Mouse (Mus musculus) liver, embryonic 16.5 days (tissue): ENCODE data around the gene Phf21a. TPM values are rescaled to one million over a fixed set of nuclear protein-coding genes. Genes with fewer than 3 reads are reported as not detected.

Experiments used
- ATAC-seq: fragments of 200-750 bp; cut with Nextera tagmentation; 2 replicates; pipeline ENCODE4 v1.8.0; 2017; ENCODE audit warnings: low read depth, mild to moderate bottlenecking, moderate number of reproducible peaks, moderate library complexity
- H3K27ac ChIP-seq: fragments of 300-500 bp; sonication (generic); 2 replicates; pipeline ENCODE4 v1.5.1; 2014; ENCODE audit warnings: mild to moderate bottlenecking, low read length
- H3K27me3 ChIP-seq: fragments of 300-500 bp; sonication (generic); 2 replicates; pipeline ENCODE4 v1.6.1; 2014; ENCODE audit warnings: low read depth, low read length, mixed read lengths; ENCODE audit not compliant: control insufficient read depth, insufficient read depth
- H3K36me3 ChIP-seq: fragments of 300-500 bp; sonication (generic); 2 replicates; pipeline ENCODE4 v1.6.1; 2014; ENCODE audit warnings: mild to moderate bottlenecking; ENCODE audit not compliant: control insufficient read depth, insufficient read depth
- H3K4me1 ChIP-seq: fragments of 300-500 bp; sonication (generic); 2 replicates; pipeline ENCODE4 v1.6.1; 2014; ENCODE audit warnings: low read depth, low read length, mixed read lengths; ENCODE audit not compliant: control insufficient read depth
- H3K4me2 ChIP-seq: fragments of 300-500 bp; sonication (generic); 2 replicates; pipeline ENCODE4 v1.6.1; 2014; ENCODE audit warnings: low read depth, low read length, mixed read lengths
- H3K4me3 ChIP-seq: fragments of 300-500 bp; sonication (generic); 2 replicates; pipeline ENCODE4 v1.5.1; 2014; ENCODE audit warnings: low read depth, mild to moderate bottlenecking, low read length
- H3K9ac ChIP-seq: fragments of 300-500 bp; sonication (generic); 2 replicates; pipeline ENCODE4 v1.6.1; 2014; ENCODE audit warnings: low read depth, low read length
- H3K9me3 ChIP-seq: fragments of 300-500 bp; sonication (generic); replicated peaks from 2 replicates; pipeline ENCODE4 v1.6.1; 2016; ENCODE audit warnings: low read length; ENCODE audit not compliant: control insufficient read depth
- WGBS: fragments of 180-500 bp; shearing (Covaris S2); extraction: QIAGEN DNeasy Blood & Tissue Kit; methylation state at CpG from one replicate; pipeline ENCODE4 v1.1.7; 2014; ENCODE audit not compliant: insufficient replicate concordance; 5-methylcytosine and 5-hydroxymethylcytosine counted together
- polyA plus RNA-seq: library from polyadenylated mRNA; unstranded; fragments of >200 nt; fragmentation: Nextera tagmentation; extraction: Ambion mirVana; gene quantifications from 2 replicates; pipeline ENCODE4 v1.2.1, GENCODE M21; 2015

The Phf21a gene
- polyA plus RNA-seq, 1 experiment from 2014 or later: 2.8 TPM

- Histone ChIP-seq H3K4me2 (peak overlapping the region; percentile 72), H3K9ac (no peak overlapping the region), H3K36me3 (no peaks in the 10 kb centered on the region), H3K27ac (no peak overlapping the region), H3K9me3 (no peaks in the 10 kb centered on the region), H3K27me3 (peaks cover 47% of the 10 kb centered on the region), H3K4me3 (peak overlapping the region; percentile 58), H3K4me1 (peaks cover 15% of the 10 kb centered on the region)
- whole genome bisulfite sequencing: under 1% methylated on average over 29 of the region's 29 CpGs
- peak; percentile 39; the same call in 1 of the 2 replicates for ATAC-seq
Observed at GRCm38 (mm10) chr2:92058469-92058868, 34.4 kb upstream of the Phf21a start.

- Histone ChIP-seq H3K27ac (no peak overlapping the region), H3K4me3 (peak overlapping the region; percentile 58), H3K4me2 (peak overlapping the region; percentile 72), H3K27me3 (peaks cover 47% of the 10 kb centered on the region), H3K4me1 (peaks cover 15% of the 10 kb centered on the region), H3K9ac (no peak overlapping the region), H3K36me3 (no peaks in the 10 kb centered on the region), H3K9me3 (no peaks in the 10 kb centered on the region)
- WGBS: 2% methylated on average over 11 of the region's 11 CpGs
- no peak for ATAC-seq
Observed at GRCm38 (mm10) chr2:92058936-92059335, 34.0 kb upstream of the Phf21a start.

DNA sequence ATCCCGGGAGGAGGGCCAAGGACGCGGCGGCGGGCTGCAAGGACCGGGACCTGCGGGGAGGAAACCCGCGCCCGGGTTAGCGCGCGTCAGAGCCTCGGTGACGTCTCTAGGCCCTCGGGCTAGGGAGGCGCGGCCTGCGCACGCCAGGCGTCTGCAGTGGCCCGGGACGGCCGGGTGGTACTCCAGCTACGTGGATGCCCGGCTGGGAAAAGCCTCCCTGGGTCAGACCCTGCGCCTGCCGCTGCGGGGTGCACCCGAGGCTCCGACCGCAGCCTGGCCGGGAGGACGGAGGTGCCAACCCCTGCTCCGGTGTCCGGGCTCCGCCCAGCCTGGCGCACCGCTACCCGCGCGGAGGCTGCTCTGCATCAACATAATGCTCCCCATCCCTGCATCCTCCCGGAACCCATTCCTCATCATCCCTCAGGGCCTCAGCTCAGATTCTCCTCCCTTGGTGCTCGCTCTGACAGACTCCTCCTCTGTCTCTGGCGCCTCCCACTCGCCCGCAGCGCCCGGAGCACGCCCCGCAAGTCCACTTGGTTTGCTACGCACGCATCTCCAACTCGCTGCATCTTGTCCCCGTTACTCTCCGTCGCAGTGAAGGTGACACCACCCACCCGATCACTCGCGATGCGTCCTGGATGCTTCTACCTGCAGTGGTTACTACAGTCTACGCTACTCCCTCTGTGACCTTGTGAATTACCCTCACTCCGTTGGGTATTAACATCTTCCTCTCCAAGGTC, 33.3 kb upstream of the Phf21a start:
- under 1% methylated on average over 63 of the region's 63 CpGs for WGBS
- H3K4me1 ChIP-seq: peaks cover 15% of the 10 kb centered on the region
- H3K9ac ChIP-seq: peak overlapping the region; percentile 24; the same call in 1 of the 2 replicates
- H3K36me3 ChIP-seq: no peaks in the 10 kb centered on the region
- no peaks in the 10 kb centered on the region for H3K9me3 ChIP-seq
- no peak for ATAC-seq
- H3K27me3 ChIP-seq: peaks cover 40% of the 10 kb centered on the region
- peak overlapping the region; percentile 72 for H3K4me2 ChIP-seq
- peak overlapping the region; percentile 58 for H3K4me3 ChIP-seq
- no peak overlapping the region for H3K27ac ChIP-seq

DNA sequence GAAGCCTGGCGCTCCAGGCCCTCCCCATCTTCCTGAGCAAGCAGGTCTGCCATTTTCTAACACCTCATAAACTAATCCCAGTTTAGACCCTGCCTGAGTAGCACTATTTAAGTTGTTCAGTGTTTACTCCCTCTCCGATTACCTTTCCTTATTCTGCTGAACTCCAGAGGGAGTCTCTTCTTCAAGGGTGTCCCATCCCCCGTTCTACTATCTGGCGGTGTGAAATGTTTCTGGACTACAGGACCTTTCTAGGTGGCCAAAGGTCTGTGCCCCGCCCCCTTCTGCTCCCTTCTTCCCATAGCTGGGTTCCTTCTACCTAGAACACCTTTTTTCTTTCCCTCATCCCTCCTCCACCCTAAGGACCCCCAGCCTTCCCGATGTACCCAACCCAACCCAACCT, 32.6 kb upstream of the Phf21a start:
- no peak overlapping the region for H3K27ac ChIP-seq
- 16% methylated on average over 6 of the region's 6 CpGs for WGBS
- H3K4me2 ChIP-seq: no peak overlapping the region
- peak overlapping the region; percentile 58; the same call in 1 of the 2 replicates for H3K4me3 ChIP-seq
- H3K9me3 ChIP-seq: no peaks in the 10 kb centered on the region
- ATAC-seq: no peak
- H3K4me1 ChIP-seq: peaks cover 13% of the 10 kb centered on the region
- no peak overlapping the region for H3K9ac ChIP-seq
- no peaks in the 10 kb centered on the region for H3K36me3 ChIP-seq
- H3K27me3 ChIP-seq: peaks cover 35% of the 10 kb centered on the region

- Histone ChIP-seq H3K27me3 (peaks cover 34% of the 10 kb centered on the region), H3K36me3 (no peaks in the 10 kb centered on the region), H3K9ac (no peak overlapping the region), H3K27ac (no peak overlapping the region), H3K9me3 (no peaks in the 10 kb centered on the region), H3K4me2 (no peak overlapping the region), H3K4me3 (no peak overlapping the region), H3K4me1 (peaks cover 8% of the 10 kb centered on the region)
- no peak for ATAC-seq
- 61% methylated on average over 5 of the region's 5 CpGs for WGBS
Observed at GRCm38 (mm10) chr2:92061337-92061736, 31.6 kb upstream of the Phf21a start.

GRCm38 (mm10) chr2:92063106-92063505, 29.8 kb upstream of the Phf21a start:
- peaks cover 30% of the 10 kb centered on the region for H3K27me3 ChIP-seq
- no peak overlapping the region for H3K4me2 ChIP-seq
- 58% methylated on average over 5 of the region's 5 CpGs for WGBS
- H3K4me3 ChIP-seq: no peak overlapping the region
- H3K36me3 ChIP-seq: no peaks in the 10 kb centered on the region
- H3K9me3 ChIP-seq: no peaks in the 10 kb centered on the region
- H3K9ac ChIP-seq: no peak overlapping the region
- H3K4me1 ChIP-seq: peaks cover 8% of the 10 kb centered on the region
- H3K27ac ChIP-seq: no peak overlapping the region
- ATAC-seq: no peak

GRCm38 (mm10) chr2:92065269-92065888, 27.5 kb upstream of the Phf21a start:
- Histone ChIP-seq H3K4me1 (peaks cover 2% of the 10 kb centered on the region; the same call in 1 of the 2 replicates), H3K36me3 (no peaks in the 10 kb centered on the region), H3K9me3 (no peaks in the 10 kb centered on the region), H3K9ac (no peak overlapping the region), H3K4me2 (no peak overlapping the region), H3K27me3 (peaks cover 9% of the 10 kb centered on the region), H3K27ac (no peak overlapping the region), H3K4me3 (no peak overlapping the region)
- ATAC-seq: peak; percentile 55; the same call in 1 of the 2 replicates
- WGBS: 35% methylated on average over 8 of the region's 8 CpGs

GRCm38 (mm10) chr2:92065938-92066337, 27.0 kb upstream of the Phf21a start:
- no peak overlapping the region for H3K4me2 ChIP-seq
- H3K4me1 ChIP-seq: peaks cover 2% of the 10 kb centered on the region; the same call in 1 of the 2 replicates
- peak; percentile 71 for ATAC-seq
- H3K36me3 ChIP-seq: no peaks in the 10 kb centered on the region
- no peak overlapping the region for H3K9ac ChIP-seq
- WGBS: 43% methylated on average over 6 of the region's 6 CpGs
- H3K27ac ChIP-seq: no peak overlapping the region
- no peak overlapping the region for H3K4me3 ChIP-seq
- no peaks in the 10 kb centered on the region for H3K9me3 ChIP-seq
- H3K27me3 ChIP-seq: peaks cover 4% of the 10 kb centered on the region; the same call in 1 of the 2 replicates

DNA sequence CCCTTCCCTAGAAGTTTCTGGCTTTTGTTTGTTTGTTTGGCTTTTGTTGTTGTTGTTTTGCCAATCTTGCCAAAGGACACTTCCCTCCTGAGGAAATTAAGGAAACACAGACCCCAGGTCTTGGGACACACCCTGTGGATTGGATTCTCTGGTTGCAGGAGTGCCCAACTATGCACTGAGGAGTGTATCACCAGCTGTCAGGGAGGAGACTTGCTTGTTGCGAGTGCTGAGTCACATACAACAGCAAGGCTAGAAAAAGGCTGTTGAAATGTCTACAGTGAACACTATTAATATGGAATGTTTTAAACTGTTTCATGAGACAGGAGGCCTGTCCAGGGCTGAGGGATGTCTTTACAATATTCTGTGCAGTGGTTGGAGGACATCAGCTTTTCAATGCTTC, 26.0 kb upstream of the Phf21a start:
- no peak for ATAC-seq
- no peak overlapping the region for H3K9ac ChIP-seq
- H3K9me3 ChIP-seq: no peaks in the 10 kb centered on the region
- H3K27me3 ChIP-seq: no peaks in the 10 kb centered on the region
- H3K36me3 ChIP-seq: no peaks in the 10 kb centered on the region
- H3K4me2 ChIP-seq: no peak overlapping the region
- H3K4me1 ChIP-seq: peaks cover 2% of the 10 kb centered on the region; the same call in 1 of the 2 replicates
- H3K27ac ChIP-seq: no peak overlapping the region
- WGBS: 69% methylated on average over 1 of the region's 1 CpGs
- H3K4me3 ChIP-seq: no peak overlapping the region
